Mouse (Mus musculus) heart, embryonic 15.5 days (tissue): ENCODE results near the gene Camta1. TPM values are rescaled to one million over a fixed set of nuclear protein-coding genes. Genes with fewer than 3 reads are reported as not detected.

Source experiments
- ATAC-seq: fragments of 200-750 bp; cut with Nextera tagmentation; replicated peaks from 2 replicates; pipeline ENCODE4 v1.8.0; 2017; ENCODE audit warnings: low read depth, moderate TSS enrichment; ENCODE audit not compliant: insufficient number of reproducible peaks, insufficient read depth, low FRiP score
- H3K27ac ChIP-seq: fragments of 300-500 bp; sonication (generic); 2 replicates; pipeline ENCODE4 v1.5.1; 2015; ENCODE audit warnings: mild to moderate bottlenecking, inconsistent platforms
- H3K27me3 ChIP-seq: fragments of 300-500 bp; sonication (generic); 2 replicates; pipeline ENCODE4 v1.6.1; 2015; ENCODE audit warnings: inconsistent platforms
- H3K36me3 ChIP-seq: fragments of 300-500 bp; sonication (generic); 2 replicates; pipeline ENCODE4 v1.6.1; 2015; ENCODE audit warnings: mild to moderate bottlenecking, inconsistent platforms
- H3K4me1 ChIP-seq: fragments of 300-500 bp; sonication (generic); replicated peaks from 2 replicates; pipeline ENCODE4 v1.6.1; 2015; ENCODE audit warnings: inconsistent platforms
- H3K4me2 ChIP-seq: fragments of 300-500 bp; sonication (generic); 2 replicates; pipeline ENCODE4 v1.6.1; 2015; ENCODE audit warnings: inconsistent platforms, mild to moderate bottlenecking, moderate library complexity
- H3K4me3 ChIP-seq: fragments of 300-500 bp; sonication (generic); 2 replicates; pipeline ENCODE4 v1.5.1; 2015; ENCODE audit warnings: mild to moderate bottlenecking, inconsistent platforms
- H3K9ac ChIP-seq: fragments of 300-500 bp; sonication (generic); 2 replicates; pipeline ENCODE4 v1.6.1; 2015; ENCODE audit warnings: mild to moderate bottlenecking, inconsistent platforms
- H3K9me3 ChIP-seq: fragments of 300-500 bp; sonication (generic); replicated peaks from 2 replicates; pipeline ENCODE4 v1.6.1; 2016; ENCODE audit warnings: inconsistent platforms
- WGBS: fragments of 180-500 bp; shearing (Covaris S2); methylation state at CpG from one replicate; pipeline ENCODE4 v1.1.7; 2015; ENCODE audit warnings: mixed read lengths; 5-methylcytosine and 5-hydroxymethylcytosine counted together
- polyA plus RNA-seq: library from polyadenylated mRNA; unstranded; fragments of >200 nt; fragmentation: Nextera tagmentation; extraction: Ambion mirVana; gene quantifications from 2 replicates; pipeline ENCODE4 v1.2.1, GENCODE M21; 2015

Gene Camta1
- polyA plus RNA-seq, 1 experiment from 2014 or later, result 165 TPM

DNA sequence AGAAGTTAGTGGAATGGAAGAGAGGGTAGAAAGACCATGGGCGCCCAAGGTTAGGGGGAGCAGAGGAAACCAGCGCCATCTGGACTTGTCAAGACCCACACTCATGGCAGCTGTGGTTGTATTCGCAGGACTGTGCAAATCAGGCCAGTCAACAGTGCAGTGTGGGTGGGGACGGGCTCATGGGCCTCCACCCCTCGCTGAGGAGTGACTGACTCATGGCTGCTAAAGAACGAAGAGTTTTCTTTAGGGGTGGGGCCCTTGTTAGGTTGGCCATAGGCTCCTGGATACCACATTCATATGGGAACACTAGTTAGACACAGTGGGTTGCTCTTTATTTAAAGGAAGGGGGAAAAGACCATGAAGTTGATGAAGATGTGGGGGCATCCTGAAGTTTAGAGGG lies 383.7 kb downstream of the Camta1 start:
- Histone ChIP-seq H3K9ac (no peak overlapping the region), H3K27ac (no peak overlapping the region), H3K4me2 (no peak overlapping the region), H3K4me1 (no peaks in the 10 kb centered on the region), H3K36me3 (no peaks in the 10 kb centered on the region), H3K27me3 (no peaks in the 10 kb centered on the region), H3K9me3 (no peaks in the 10 kb centered on the region), H3K4me3 (no peak overlapping the region)
- WGBS, result 86% methylated on average over 6 of the region's 6 CpGs
- no peak for ATAC-seq

DNA sequence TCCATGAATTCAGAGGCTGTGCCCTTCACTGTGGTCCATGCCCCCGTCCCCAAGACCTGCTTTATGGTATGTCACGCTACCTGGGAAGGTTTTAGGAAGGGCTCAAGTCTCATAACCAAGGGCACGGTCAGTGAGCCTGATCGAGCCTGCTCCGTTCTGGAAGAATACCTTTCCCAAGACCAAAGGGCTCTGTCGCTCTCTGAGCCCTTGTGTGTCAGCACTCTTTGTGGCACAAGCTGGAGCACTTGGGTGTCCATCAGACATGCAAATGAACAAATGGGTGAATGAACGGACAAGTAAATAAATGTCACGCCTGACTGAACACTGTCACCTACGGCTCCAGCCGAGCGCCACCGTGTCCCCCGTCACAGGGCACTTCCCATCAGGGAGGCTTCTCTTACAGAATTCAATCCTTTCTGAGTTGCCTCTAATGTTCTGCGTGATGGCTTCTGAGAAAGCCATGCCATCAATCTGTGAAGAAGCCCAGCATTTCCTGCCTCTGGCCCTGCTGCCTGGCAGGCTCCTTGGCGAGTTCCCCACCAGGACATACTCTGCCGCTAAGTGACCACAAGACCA lies 386.7 kb downstream of the Camta1 start:
- H3K4me3 ChIP-seq, result no peak overlapping the region
- H3K9me3 ChIP-seq, result no peaks in the 10 kb centered on the region
- no peaks in the 10 kb centered on the region for H3K36me3 ChIP-seq
- no peak for ATAC-seq
- no peaks in the 10 kb centered on the region for H3K27me3 ChIP-seq
- no peak overlapping the region for H3K4me2 ChIP-seq
- no peak overlapping the region for H3K9ac ChIP-seq
- 82% methylated on average over 16 of the region's 16 CpGs for WGBS
- no peak overlapping the region for H3K27ac ChIP-seq
- no peaks in the 10 kb centered on the region for H3K4me1 ChIP-seq

GRCm38 (mm10) chr4:151471886-151472285 lies 389.8 kb downstream of the Camta1 start:
- WGBS, result 71% methylated on average over 4 of the region's 4 CpGs
- ATAC-seq, result no peak

DNA sequence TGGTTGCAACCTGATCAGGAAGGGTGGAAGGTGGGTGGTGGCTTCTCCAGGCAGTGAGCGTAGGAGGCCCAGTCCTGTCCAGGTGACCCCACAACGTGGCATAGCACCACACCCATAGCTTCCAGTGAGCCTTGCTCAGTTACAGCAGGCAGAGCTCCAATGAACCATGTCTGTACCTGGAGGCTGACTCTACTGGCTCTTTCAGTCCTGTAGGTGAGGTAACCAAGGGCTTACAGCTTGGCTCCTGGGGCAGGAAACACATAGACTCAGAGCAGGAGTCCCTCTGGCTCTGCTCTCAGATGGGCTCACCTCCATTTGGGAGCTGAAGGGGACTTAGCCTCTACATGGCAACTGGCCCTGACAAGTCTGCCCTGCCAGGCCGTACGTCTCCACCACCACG lies 393.3 kb downstream of the Camta1 start:
- Histone ChIP-seq H3K4me2 (no peak overlapping the region), H3K4me3 (no peak overlapping the region), H3K4me1 (no peaks in the 10 kb centered on the region), H3K27ac (no peak overlapping the region), H3K27me3 (no peaks in the 10 kb centered on the region), H3K36me3 (no peaks in the 10 kb centered on the region), H3K9me3 (no peaks in the 10 kb centered on the region), H3K9ac (no peak overlapping the region)
- 79% methylated on average over 5 of the region's 5 CpGs for WGBS
- no peak for ATAC-seq

More at GRCm38 (mm10) chr4:151471886-151472285, 389.8 kb downstream of the Camta1 start:
- no peak overlapping the region for H3K4me2 ChIP-seq
- H3K4me3 ChIP-seq, result no peak overlapping the region
- no peaks in the 10 kb centered on the region for H3K4me1 ChIP-seq
- H3K36me3 ChIP-seq, result no peaks in the 10 kb centered on the region
- H3K9me3 ChIP-seq, result no peaks in the 10 kb centered on the region
- H3K27me3 ChIP-seq, result no peaks in the 10 kb centered on the region
- no peak overlapping the region for H3K27ac ChIP-seq
- no peak overlapping the region for H3K9ac ChIP-seq

GRCm38 (mm10) chr4:151458686-151459085 lies 403.0 kb downstream of the Camta1 start:
- WGBS, result 65% methylated on average over 11 of the region's 11 CpGs
- no peak overlapping the region for H3K9ac ChIP-seq
- H3K27me3 ChIP-seq, result no peaks in the 10 kb centered on the region
- H3K9me3 ChIP-seq, result no peaks in the 10 kb centered on the region
- no peak overlapping the region for H3K27ac ChIP-seq
- H3K4me3 ChIP-seq, result no peak overlapping the region
- H3K4me2 ChIP-seq, result no peak overlapping the region
- no peaks in the 10 kb centered on the region for H3K36me3 ChIP-seq
- no peak for ATAC-seq
- H3K4me1 ChIP-seq, result no peaks in the 10 kb centered on the region

DNA sequence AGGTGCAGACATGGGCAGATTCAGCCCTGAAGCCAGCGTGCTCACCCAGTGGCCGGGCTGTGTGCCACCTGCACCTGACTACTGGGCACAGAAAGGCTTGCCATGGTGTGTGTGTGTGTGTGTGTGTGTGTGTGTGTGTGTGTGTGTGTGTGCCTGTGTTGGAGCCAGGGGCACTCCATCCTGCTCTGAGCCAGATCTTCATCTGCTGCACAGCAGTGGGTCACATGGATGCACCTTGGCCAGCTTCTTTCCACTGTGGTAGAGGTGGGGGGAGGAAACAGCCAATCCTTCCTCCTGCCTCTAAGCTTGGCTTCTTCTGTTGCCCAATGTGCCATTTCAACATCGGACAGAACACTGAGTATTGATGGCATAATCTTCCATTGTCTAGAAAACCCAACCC lies 407.1 kb downstream of the Camta1 start:
- Histone ChIP-seq H3K27me3 (no peaks in the 10 kb centered on the region), H3K36me3 (no peaks in the 10 kb centered on the region), H3K4me3 (no peak overlapping the region), H3K4me1 (peaks cover 8% of the 10 kb centered on the region), H3K27ac (no peak overlapping the region), H3K9ac (no peak overlapping the region), H3K9me3 (no peaks in the 10 kb centered on the region), H3K4me2 (no peak overlapping the region)
- ATAC-seq, result no peak
- WGBS, result 87% methylated on average over 3 of the region's 3 CpGs

DNA sequence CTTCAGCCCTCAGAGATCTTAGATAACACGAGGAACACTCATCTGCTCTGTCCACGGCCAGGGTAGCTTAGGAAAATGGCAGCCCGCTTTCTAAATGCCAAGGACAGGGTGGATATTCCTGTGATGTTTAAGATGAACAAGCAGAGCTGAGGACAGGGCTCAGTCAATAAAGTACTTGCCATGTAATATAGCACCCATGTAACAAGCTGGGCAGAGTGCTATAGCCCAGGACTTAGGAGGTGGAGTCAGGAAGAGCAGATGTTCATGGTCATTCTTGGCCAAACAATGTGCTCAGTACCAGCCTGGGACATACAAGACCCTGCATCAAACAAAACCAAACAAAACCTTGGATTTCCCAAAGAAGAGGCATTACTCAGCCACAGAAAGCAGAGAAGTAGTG lies 407.6 kb downstream of the Camta1 start:
- WGBS, result 61% methylated on average over 3 of the region's 3 CpGs
- Histone ChIP-seq H3K4me1 (peaks cover 8% of the 10 kb centered on the region), H3K27ac (no peak overlapping the region), H3K27me3 (no peaks in the 10 kb centered on the region), H3K9ac (no peak overlapping the region), H3K9me3 (no peaks in the 10 kb centered on the region), H3K36me3 (no peaks in the 10 kb centered on the region), H3K4me3 (no peak overlapping the region), H3K4me2 (no peak overlapping the region)
- no peak for ATAC-seq

DNA sequence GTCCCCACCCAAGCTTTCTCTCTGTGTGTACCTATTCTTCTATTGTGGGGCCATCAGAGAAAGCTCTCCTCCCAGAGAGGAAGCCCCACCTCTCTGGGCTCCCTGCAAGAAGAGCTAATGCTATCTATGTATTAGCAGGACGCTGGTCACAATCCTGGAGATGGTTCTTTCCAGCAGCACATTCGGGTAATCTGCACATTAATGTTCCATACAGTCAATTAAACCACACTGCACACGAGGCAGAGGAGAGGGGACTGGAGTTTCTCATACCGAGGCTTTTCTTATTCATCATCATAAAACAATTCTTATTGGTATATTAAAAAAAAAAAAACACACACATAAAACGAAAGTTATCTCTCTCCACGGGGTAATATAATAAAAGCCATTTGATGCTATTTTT lies 409.8 kb downstream of the Camta1 start:
- Histone ChIP-seq H3K4me3 (no peak overlapping the region), H3K9ac (no peak overlapping the region), H3K36me3 (no peaks in the 10 kb centered on the region), H3K27ac (no peak overlapping the region), H3K9me3 (no peaks in the 10 kb centered on the region), H3K27me3 (no peaks in the 10 kb centered on the region), H3K4me2 (no peak overlapping the region), H3K4me1 (peaks cover 8% of the 10 kb centered on the region)
- WGBS, result 65% methylated on average over 6 of the region's 6 CpGs
- no peak for ATAC-seq

DNA sequence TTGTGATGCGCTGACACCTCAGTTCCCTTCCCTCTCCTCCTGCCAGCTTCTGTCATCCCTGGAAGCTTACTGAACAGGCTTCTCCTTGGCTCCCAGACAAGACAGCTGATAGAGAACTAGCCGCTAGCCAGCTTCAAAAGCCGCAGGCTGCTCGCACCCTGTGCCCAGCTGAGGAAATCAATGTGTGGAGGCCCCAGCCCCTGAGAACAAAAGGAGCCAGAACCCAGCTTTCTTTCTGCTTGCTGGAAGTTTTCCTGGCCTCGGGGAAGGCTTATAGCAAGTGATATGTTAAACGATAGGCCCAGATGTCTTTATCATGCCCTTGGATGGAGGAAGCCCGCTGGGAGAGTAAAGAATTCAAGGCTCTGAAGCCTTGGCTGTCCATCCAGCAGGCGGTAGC lies 411.7 kb downstream of the Camta1 start:
- H3K36me3 ChIP-seq, result no peaks in the 10 kb centered on the region
- no peak overlapping the region for H3K27ac ChIP-seq
- no peak overlapping the region for H3K4me2 ChIP-seq
- no peaks in the 10 kb centered on the region for H3K9me3 ChIP-seq
- no peak for ATAC-seq
- H3K27me3 ChIP-seq, result no peaks in the 10 kb centered on the region
- H3K4me1 ChIP-seq, result peaks cover 8% of the 10 kb centered on the region
- H3K4me3 ChIP-seq, result no peak overlapping the region
- WGBS, result 30% methylated on average over 8 of the region's 8 CpGs
- H3K9ac ChIP-seq, result no peak overlapping the region

DNA sequence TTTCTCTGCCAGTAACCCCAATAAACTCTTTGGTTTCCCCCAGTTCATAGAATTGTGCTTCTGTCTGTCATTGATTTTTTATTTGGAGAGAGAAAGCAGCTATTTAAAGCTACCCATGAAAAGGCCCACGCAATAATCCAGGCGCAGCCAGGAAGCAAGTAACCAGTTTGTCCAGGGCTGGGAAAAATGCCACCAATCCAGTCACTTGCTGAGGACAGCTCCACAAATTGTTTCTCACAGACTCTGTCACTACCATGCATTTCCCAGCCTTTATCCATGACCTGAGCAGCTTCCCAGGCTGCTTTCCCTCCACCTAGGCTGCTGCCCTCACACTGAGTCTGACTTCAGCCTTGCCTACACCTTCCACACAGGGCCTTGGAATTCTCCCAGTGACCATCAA lies 413.3 kb downstream of the Camta1 start:
- 84% methylated on average over 2 of the region's 2 CpGs for WGBS
- Histone ChIP-seq H3K36me3 (no peaks in the 10 kb centered on the region), H3K9ac (no peak overlapping the region), H3K4me1 (peaks cover 8% of the 10 kb centered on the region), H3K27me3 (no peaks in the 10 kb centered on the region), H3K27ac (no peak overlapping the region), H3K4me3 (no peak overlapping the region), H3K9me3 (no peaks in the 10 kb centered on the region), H3K4me2 (no peak overlapping the region)
- ATAC-seq, result no peak

DNA sequence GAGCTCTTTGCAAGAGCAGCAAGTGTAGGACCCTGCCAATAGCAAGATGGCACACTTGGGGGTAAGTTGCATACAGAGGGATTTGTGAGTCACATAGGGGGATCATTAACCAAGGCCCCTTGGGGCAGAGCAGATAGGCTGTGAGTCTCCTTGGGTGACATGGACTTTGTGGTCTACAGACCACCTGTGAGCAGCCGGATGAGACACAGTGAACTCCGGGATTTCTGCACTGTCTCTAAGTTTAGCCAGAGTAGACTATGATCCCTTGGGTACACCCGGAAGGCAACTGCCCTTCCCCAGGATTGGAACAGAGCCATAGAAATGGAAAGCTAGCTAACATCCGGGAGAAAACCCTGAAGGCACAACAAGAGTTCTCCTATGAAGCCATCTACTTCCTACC lies 417.0 kb downstream of the Camta1 start:
- Histone ChIP-seq H3K27me3 (no peaks in the 10 kb centered on the region), H3K9me3 (0 out of 2 replicates have a peak, but pooled peaks cover 6% of the 10 kb centered on the region), H3K4me2 (no peak overlapping the region), H3K9ac (no peak overlapping the region), H3K4me3 (no peak overlapping the region), H3K27ac (no peak overlapping the region), H3K36me3 (no peaks in the 10 kb centered on the region), H3K4me1 (no peaks in the 10 kb centered on the region; the same call in 1 of the 2 replicates)
- no peak for ATAC-seq
- 69% methylated on average over 4 of the region's 4 CpGs for WGBS

GRCm38 (mm10) chr4:151438561-151438960 lies 423.1 kb downstream of the Camta1 start:
- Histone ChIP-seq H3K27me3 (no peaks in the 10 kb centered on the region), H3K9ac (no peak overlapping the region)
- 49% methylated on average over 7 of the region's 7 CpGs for WGBS

More at GRCm38 (mm10) chr4:151438561-151438960, 423.1 kb downstream of the Camta1 start:
- H3K4me1 ChIP-seq, result no peaks in the 10 kb centered on the region
- H3K4me2 ChIP-seq, result no peak overlapping the region
- no peak overlapping the region for H3K27ac ChIP-seq
- no peak for ATAC-seq
- H3K36me3 ChIP-seq, result no peaks in the 10 kb centered on the region
- no peak overlapping the region for H3K4me3 ChIP-seq
- H3K9me3 ChIP-seq, result 0 out of 2 replicates have a peak, but pooled peaks cover 6% of the 10 kb centered on the region
